Mouse (Mus musculus): ENCODE measurements around the gene Taar1. TPM values are rescaled to one million over a fixed set of nuclear protein-coding genes. Genes with fewer than 3 reads are reported as not detected.

The Taar1 gene
- not detected in 2 replicates for polyA plus RNA-seq (2012; rRNA removed; ENCODE audit: low replicate concordance)

GRCm38 (mm10) chr10:23920056-23920455 lies at the start of gene Taar1:
TSS of gene Taar1 (plus strand) at chr10:23920356.

DNA sequence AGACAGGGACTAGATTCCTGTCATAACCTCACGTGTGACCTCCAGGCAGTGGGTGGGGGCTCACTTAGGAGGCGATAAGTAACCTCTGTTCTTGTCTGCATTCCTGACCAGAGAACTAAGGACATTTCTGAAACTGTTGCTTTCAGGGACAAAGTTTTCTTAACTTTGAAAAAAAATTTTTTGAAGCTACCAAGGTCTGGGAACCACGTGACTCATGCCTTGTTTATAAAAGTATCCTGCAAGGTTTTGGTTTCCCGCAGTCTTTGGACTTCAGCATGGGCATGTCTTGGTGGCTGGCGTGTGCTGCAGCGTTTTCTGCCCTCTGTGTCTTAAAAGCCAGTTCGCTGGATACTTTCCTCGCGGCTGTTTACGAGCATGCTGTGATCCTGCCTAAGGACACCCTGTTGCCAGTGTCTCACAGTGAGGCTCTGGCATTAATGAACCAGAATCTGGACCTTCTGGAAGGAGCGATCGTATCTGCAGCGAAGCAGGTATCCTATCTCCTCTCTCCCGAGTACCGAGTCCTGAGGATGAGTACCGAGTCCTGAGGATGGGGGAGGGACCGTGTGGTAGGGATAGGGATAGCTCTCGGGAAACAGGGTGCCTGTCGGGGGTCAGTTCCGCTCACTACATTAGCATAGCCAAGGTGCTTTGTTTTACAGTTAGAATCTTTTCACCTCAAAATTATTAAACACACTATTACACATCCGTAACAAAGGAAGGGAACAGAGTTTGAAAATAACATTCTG lies 25.4 kb upstream of the Taar1 start, which contains the start of gene Vnn1:
Gene Vnn1, plus strand, starts transcription at position 88 of the 749 bp plus-strand sequence.

DNA sequence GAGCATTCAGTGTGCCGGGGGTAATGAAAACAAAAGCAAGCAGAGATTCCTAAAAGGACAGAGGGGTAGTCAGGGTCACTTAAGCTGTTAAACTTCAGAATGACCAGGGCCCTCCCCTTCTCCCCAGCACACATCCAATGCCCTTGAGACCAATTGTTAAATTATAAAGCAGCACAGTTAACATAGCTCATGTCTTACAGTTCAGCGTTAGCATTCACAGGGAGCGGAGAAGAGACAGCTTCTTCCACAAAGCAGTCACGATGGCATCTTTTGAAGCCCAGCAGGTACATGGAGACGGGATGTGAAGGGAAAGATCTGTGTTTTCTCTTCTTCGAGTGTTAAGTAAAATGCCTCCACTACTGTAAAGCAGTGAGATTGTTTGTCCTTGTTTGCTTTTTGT lies 18.2 kb downstream of the Taar1 start, which contains the start of gene Taar2:
Gene Taar2, plus strand, starts transcription at position 261 of the 400 bp plus-strand sequence.

DNA sequence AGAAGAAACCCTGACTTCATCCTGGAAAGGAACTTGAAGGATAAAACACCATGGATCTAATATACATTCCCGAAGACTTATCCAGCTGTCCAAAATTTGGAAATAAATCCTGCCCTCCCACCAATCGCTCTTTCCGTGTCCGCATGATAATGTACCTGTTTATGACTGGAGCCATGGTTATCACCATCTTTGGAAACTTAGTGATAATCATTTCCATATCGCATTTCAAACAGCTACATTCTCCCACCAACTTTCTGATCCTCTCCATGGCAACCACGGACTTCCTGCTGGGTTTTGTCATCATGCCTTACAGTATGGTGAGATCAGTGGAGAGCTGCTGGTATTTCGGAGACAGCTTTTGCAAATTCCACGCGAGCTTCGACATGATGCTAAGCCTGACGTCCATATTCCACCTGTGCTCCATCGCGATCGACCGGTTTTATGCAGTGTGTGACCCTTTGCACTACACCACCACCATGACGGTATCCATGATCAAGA lies 29.4 kb downstream of the Taar1 start, which contains the start of gene Taar3:
Gene Taar3, plus strand, starts transcription at position 51 of the 498 bp plus-strand sequence.

GRCm38 (mm10) chr10:23960444-23960915 lies 40.3 kb downstream of the Taar1 start, which contains the start of gene Taar4:
TSS of gene Taar4 (plus strand) at chr10:23960494.

DNA sequence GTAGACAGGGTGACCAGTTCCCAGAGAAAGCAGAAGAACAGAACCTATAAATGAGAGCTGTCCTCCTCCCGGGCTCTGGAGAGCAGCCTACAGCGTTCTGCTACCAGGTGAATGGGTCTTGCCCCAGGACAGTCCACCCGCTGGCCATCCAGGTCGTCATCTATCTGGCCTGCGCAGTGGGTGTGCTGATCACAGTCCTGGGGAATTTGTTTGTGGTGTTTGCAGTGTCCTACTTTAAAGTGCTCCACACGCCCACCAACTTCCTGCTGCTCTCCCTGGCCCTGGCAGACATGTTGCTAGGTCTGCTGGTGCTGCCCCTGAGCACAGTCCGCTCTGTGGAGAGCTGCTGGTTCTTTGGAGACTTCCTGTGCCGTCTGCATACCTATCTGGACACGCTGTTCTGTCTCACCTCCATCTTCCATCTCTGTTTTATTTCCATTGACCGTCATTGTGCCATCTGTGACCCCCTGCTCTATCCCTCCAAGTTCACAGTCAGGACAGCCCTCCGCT lies 50.6 kb downstream of the Taar1 start, which contains the start of gene Taar5:
Gene Taar5, plus strand, starts transcription at position 51 of the 510 bp plus-strand sequence.

Other genes starting within 250 kb of the Taar1 start
- 1,066 and 1,138 TPM in 2 replicates for gene Rps12, start 133.1 kb upstream of the Taar1 start, polyA plus RNA-seq (2012; rRNA removed; ENCODE audit: low replicate concordance)
- 15.1 and 22.6 TPM in 2 replicates for gene Slc18b1, start 123.4 kb upstream of the Taar1 start, polyA plus RNA-seq (2012; rRNA removed; ENCODE audit: low replicate concordance)
- 5.4 and 10.9 TPM in 2 replicates for gene Vnn3, start 68.9 kb upstream of the Taar1 start, polyA plus RNA-seq (2012; rRNA removed; ENCODE audit: low replicate concordance)
- 1.6 and 3.9 TPM in 2 replicates for gene Vnn1, start 25.7 kb upstream of the Taar1 start, polyA plus RNA-seq (2012; rRNA removed; ENCODE audit: low replicate concordance)
- not detected in 2 replicates for gene Taar2, start 18.2 kb downstream of the Taar1 start, polyA plus RNA-seq (2012; rRNA removed; ENCODE audit: low replicate concordance)
- gene Taar3, start 29.2 kb downstream of the Taar1 start, polyA plus RNA-seq (2012; rRNA removed; ENCODE audit: low replicate concordance): not detected in 2 replicates
- not detected in 2 replicates for gene Taar4, start 40.1 kb downstream of the Taar1 start, polyA plus RNA-seq (2012; rRNA removed; ENCODE audit: low replicate concordance)
- gene Taar5, start 50.4 kb downstream of the Taar1 start, polyA plus RNA-seq (2012; rRNA removed; ENCODE audit: low replicate concordance): not detected in 2 replicates
- not detected in 2 replicates for gene Taar6, start 65.3 kb downstream of the Taar1 start, polyA plus RNA-seq (2012; rRNA removed; ENCODE audit: low replicate concordance)
- not detected in 2 replicates for gene Taar7a, start 73.1 kb downstream of the Taar1 start, polyA plus RNA-seq (2012; rRNA removed; ENCODE audit: low replicate concordance)
- not detected in 2 replicates for gene Taar7b, start 79.6 kb downstream of the Taar1 start, polyA plus RNA-seq (2012; rRNA removed; ENCODE audit: low replicate concordance)
- gene Taar7d, start 106.9 kb downstream of the Taar1 start, polyA plus RNA-seq (2012; rRNA removed; ENCODE audit: low replicate concordance): not detected in 2 replicates
- gene Taar7e, start 117.3 kb downstream of the Taar1 start, polyA plus RNA-seq (2012; rRNA removed; ENCODE audit: low replicate concordance): not detected in 2 replicates
- not detected in 2 replicates for gene Taar7f, start 129.2 kb downstream of the Taar1 start, polyA plus RNA-seq (2012; rRNA removed; ENCODE audit: low replicate concordance)
- not detected in 2 replicates for gene Taar8a, start 156.1 kb downstream of the Taar1 start, polyA plus RNA-seq (2012; rRNA removed; ENCODE audit: low replicate concordance)
- not detected in 2 replicates for gene Taar8b, start 171.9 kb downstream of the Taar1 start, polyA plus RNA-seq (2012; rRNA removed; ENCODE audit: low replicate concordance)
- not detected in 2 replicates for gene Taar8c, start 181.6 kb downstream of the Taar1 start, polyA plus RNA-seq (2012; rRNA removed; ENCODE audit: low replicate concordance)
- not detected in 2 replicates for gene Taar9, start 189.2 kb downstream of the Taar1 start, polyA plus RNA-seq (2012; rRNA removed; ENCODE audit: low replicate concordance)
- gene Stx7, start 228.9 kb downstream of the Taar1 start, polyA plus RNA-seq (2012; rRNA removed; ENCODE audit: low replicate concordance): 28.8 and 34.8 TPM in 2 replicates

Data from mammary gland, adult 2 months (tissue).